8 mouse cellular contexts compared by ENCODE assay signal in genomic region chr3:136669231-136670109, GRCm38 (mm10). TPM values are rescaled to one million over a fixed set of nuclear protein-coding genes. Genes with fewer than 3 reads are reported as not detected.
DNase-seq lines count a peak whose midpoint lies in the region; ATAC-seq and TF ChIP-seq lines count a peak whose summit lies in the region.

No protein-coding gene starts in this region.

- peak overlapping the region; percentile 95 for H3K27ac ChIP-seq in hindbrain, embryonic 10.5 days
- peak overlapping the region; percentile 97 for H3K27ac ChIP-seq in lung, postnatal 0 days (ENCODE audit: low read length)

- H3K36me3 ChIP-seq in hindbrain, embryonic 10.5 days, result no peaks in the 10 kb centered on the region
- no peaks in the 10 kb centered on the region for H3K36me3 ChIP-seq in lung, postnatal 0 days (ENCODE audit: insufficient read depth, low read length)

- DNase-seq in MEL-GATA-1-ER (ENCODE audit: extremely low read depth, low read depth), result peak; percentile 86
- peak; percentile 100 for DNase-seq in cerebellum, adult 8-10 months
- peak; percentile 99 for DNase-seq in hindbrain, embryonic 10.5 days (ENCODE audit: low spot score)
- DNase-seq in layer of hippocampus, adult 9-11 months, result peak; percentile 99
- DNase-seq in lung, postnatal 0 days (ENCODE audit: low spot score), result peak; percentile 99
- peak; percentile 100 for DNase-seq in ovary, postnatal 14 days (ENCODE audit: low spot score)
- DNase-seq in thymus, postnatal 14 days, result peak; percentile 100

- TF ChIP-seq CTCF in lung, postnatal 0 days (IDR thresholded peaks at IDR 0.05), result peak; percentile 6; the same call in 1 of the 2 replicates

- H3K9me3 ChIP-seq in hindbrain, embryonic 10.5 days, result no peaks in the 10 kb centered on the region
- H3K9me3 ChIP-seq in lung, postnatal 0 days (ENCODE audit: low read length), result no peaks in the 10 kb centered on the region

- TF ChIP-seq EP300 in lung, postnatal 0 days (IDR thresholded peaks at IDR 0.05), result no peak

- peaks cover 22% of the 10 kb centered on the region for H3K4me1 ChIP-seq in hindbrain, embryonic 10.5 days (replicated peaks)
- H3K4me1 ChIP-seq in lung, postnatal 0 days (ENCODE audit: insufficient read depth, low read depth, low read length), result peaks cover 6% of the 10 kb centered on the region; the same call in 1 of the 2 replicates

- peak overlapping the region; percentile 80 for H3K4me2 ChIP-seq in lung, postnatal 0 days (replicated peaks; ENCODE audit: low read depth, low read length)

- peak overlapping the region; percentile 90 for H3K4me3 ChIP-seq in hindbrain, embryonic 10.5 days
- H3K4me3 ChIP-seq in lung, postnatal 0 days (ENCODE audit: low read depth, low read length), result peak overlapping the region; percentile 92

- under 1% methylated on average over 55 of the region's 56 CpGs for WGBS in hindbrain, embryonic 10.5 days
- 2% methylated on average over 52 of the region's 56 CpGs for WGBS in lung, postnatal 0 days

- ATAC-seq in frontal cortex, adult (ENCODE audit: low TSS enrichment), result peak; percentile 84
- ATAC-seq in lung, postnatal 0 days, result peak; percentile 97

- no peaks in the 10 kb centered on the region for H3K27me3 ChIP-seq in hindbrain, embryonic 10.5 days (ENCODE audit: insufficient read depth, poor library complexity, severe bottlenecking)
- H3K27me3 ChIP-seq in lung, postnatal 0 days (replicated peaks; ENCODE audit: insufficient read depth, low read length), result no peaks in the 10 kb centered on the region

- peak overlapping the region; percentile 81 for H3K9ac ChIP-seq in lung, postnatal 0 days (replicated peaks; ENCODE audit: low read depth)

RNA-seq across cellular contexts. Expression of gene Ppp3ca, which starts 0.5 kb away (rescaled TPM):
- polyA plus RNA-seq in hindbrain, embryonic 10.5 days (2016; fragmentation: Nextera tagmentation; extraction: Ambion mirVana), result 29.3 and 44.0 TPM in 2 replicates
- polyA plus RNA-seq in lung, postnatal 0 days (2015; fragmentation: Nextera tagmentation; extraction: Ambion mirVana), result 105 and 125 TPM in 2 replicates

Comparison
In these comparisons a context has a peak if more than half of its experiments do, and no peak if none do; other contexts are left out.
1. Peak in every context shown above with its lines: DNase-seq, ATAC-seq, H3K4me3 ChIP-seq and H3K27ac ChIP-seq.